24 mouse cellular contexts compared by ENCODE assay signal in the genomic region with DNA sequence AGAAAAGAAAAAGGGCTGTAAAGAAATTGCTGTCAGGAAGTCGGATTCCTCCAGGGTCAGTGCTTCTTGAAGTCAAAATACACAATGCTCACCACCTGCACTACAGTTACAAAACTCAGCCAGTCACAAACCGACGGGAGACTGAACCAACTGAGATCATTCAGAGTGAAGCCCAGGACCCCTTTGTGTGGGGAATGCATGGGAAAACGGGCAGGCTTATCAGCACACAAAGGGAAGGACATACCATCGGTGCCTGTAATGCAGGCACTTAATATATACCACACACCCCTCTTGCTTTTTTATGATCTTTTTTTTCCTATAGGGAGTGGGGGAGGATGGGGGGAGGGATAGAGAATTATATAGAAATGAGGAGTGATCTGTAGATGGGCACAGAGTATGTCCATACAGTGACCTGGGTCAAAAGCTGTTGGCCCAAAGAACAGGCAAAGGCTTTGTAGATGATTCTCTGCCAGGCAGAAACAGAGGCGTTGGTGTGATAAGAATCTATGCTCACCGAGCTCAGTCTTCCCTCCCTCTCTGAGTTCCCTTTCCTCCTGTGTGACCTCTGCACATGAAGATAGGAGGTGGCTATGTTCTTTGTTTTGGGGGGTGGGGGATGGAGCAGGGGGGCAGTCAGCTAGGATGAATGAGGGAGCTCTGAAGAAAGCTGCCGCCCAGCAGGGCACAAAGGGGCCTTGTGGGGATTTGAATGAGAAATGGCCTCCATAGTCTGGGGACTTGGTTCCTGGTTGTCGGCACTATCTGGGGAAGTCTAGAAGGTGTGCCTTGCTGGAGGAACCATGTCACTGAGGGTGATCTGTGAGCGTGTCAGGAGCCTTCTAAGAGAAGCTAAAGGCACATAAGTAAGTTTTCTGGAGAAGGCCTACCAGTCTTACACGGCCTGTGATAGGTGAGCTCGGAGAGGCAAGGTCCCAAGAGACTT. TPM values are rescaled to one million over a fixed set of nuclear protein-coding genes. Genes with fewer than 3 reads are reported as not detected.
DNase-seq lines count a peak whose midpoint lies in the region; ATAC-seq lines count a peak whose summit lies in the region.
"Had no signal": no experiment of that assay in that cellular context is flagged by ENCODE, and none has a peak within 500 bp of the region (broad histone marks: within the 10 kb centered on the region; RNA-seq: fewer than 3 reads in every experiment).

No protein-coding gene starts in this region.

- DNase-seq in forebrain, embryonic 11.5 days (ENCODE audit: low spot score): no peak
- peak; percentile 17 for DNase-seq in retina, postnatal 1 day
- no peak for DNase-seq in retina, embryonic 14.5 days (ENCODE audit: low spot score)
- peak; percentile 19 for DNase-seq in embryonic facial prominence, embryonic 11.5 days (ENCODE audit: low spot score)
- DNase-seq in kidney, postnatal 10 days: no peak
- DNase-seq: adrenal gland, adult 2 months; cerebellum, adult 9-10 months; gastrocnemius, postnatal 14 days; kidney, adult 9 months; kidney, postnatal 36 days; liver, embryonic 13.5 days; lung, embryonic 14.5 days; lung, postnatal 36 days; right cerebral cortex, adult 18-20 months; thymus, postnatal 14 days had no signal

- H3K27ac ChIP-seq in forebrain, embryonic 11.5 days (ENCODE audit: low read depth, low read length): peak overlapping the region; percentile 12; the same call in 1 of the 2 replicates
- H3K27ac ChIP-seq in forebrain, embryonic 16.5 days (ENCODE audit: low read length): no peak overlapping the region
- H3K27ac ChIP-seq in embryonic facial prominence, embryonic 11.5 days (replicated peaks; ENCODE audit: low read depth, low read length): no peak overlapping the region
- no peak overlapping the region for H3K27ac ChIP-seq in liver, embryonic 12.5 days
- H3K27ac ChIP-seq: hindbrain, embryonic 15.5 days; intestine, embryonic 15.5 days; limb, embryonic 12.5 days; liver, embryonic 13.5 days had no signal

- H3K27me3 ChIP-seq in forebrain, embryonic 11.5 days (ENCODE audit: control insufficient read depth, insufficient read depth, low read length): no peaks in the 10 kb centered on the region
- H3K27me3 ChIP-seq in forebrain, embryonic 16.5 days (replicated peaks; ENCODE audit: control insufficient read depth, insufficient read depth, low read length): no peaks in the 10 kb centered on the region
- H3K27me3 ChIP-seq in embryonic facial prominence, embryonic 11.5 days (ENCODE audit: control insufficient read depth, insufficient read depth, low read length): no peaks in the 10 kb centered on the region
- H3K27me3 ChIP-seq in liver, embryonic 12.5 days (replicated peaks): no peaks in the 10 kb centered on the region
- H3K27me3 ChIP-seq: hindbrain, embryonic 15.5 days; intestine, embryonic 15.5 days; limb, embryonic 12.5 days; liver, embryonic 13.5 days had no signal

- no peaks in the 10 kb centered on the region for H3K9me3 ChIP-seq in forebrain, embryonic 11.5 days (ENCODE audit: control insufficient read depth, low read length)
- H3K9me3 ChIP-seq in forebrain, embryonic 16.5 days (ENCODE audit: control insufficient read depth, low read length): no peaks in the 10 kb centered on the region
- no peaks in the 10 kb centered on the region for H3K9me3 ChIP-seq in embryonic facial prominence, embryonic 11.5 days (replicated peaks; ENCODE audit: control insufficient read depth, low read length)
- no peaks in the 10 kb centered on the region for H3K9me3 ChIP-seq in liver, embryonic 12.5 days (replicated peaks)
- H3K9me3 ChIP-seq: hindbrain, embryonic 15.5 days; intestine, embryonic 15.5 days; liver, embryonic 13.5 days had no signal

- H3K4me3 ChIP-seq in forebrain, embryonic 11.5 days (ENCODE audit: low read depth, low read length): no peak overlapping the region
- H3K4me3 ChIP-seq in forebrain, embryonic 16.5 days (replicated peaks; ENCODE audit: low read length): no peak overlapping the region
- H3K4me3 ChIP-seq in embryonic facial prominence, embryonic 11.5 days (ENCODE audit: low read depth, low read length): no peak overlapping the region
- no peak overlapping the region for H3K4me3 ChIP-seq in liver, embryonic 12.5 days
- H3K4me3 ChIP-seq: hindbrain, embryonic 15.5 days; intestine, embryonic 15.5 days; limb, embryonic 12.5 days; liver, embryonic 13.5 days; myocyte had no signal

- no peak overlapping the region; the same call in 1 of the 2 replicates for H3K9ac ChIP-seq in forebrain, embryonic 11.5 days (ENCODE audit: low read length)
- no peak overlapping the region for H3K9ac ChIP-seq in forebrain, embryonic 16.5 days (replicated peaks; ENCODE audit: low read depth, low read length)
- no peak overlapping the region for H3K9ac ChIP-seq in embryonic facial prominence, embryonic 11.5 days (replicated peaks; ENCODE audit: low read length)
- no peak overlapping the region for H3K9ac ChIP-seq in liver, embryonic 12.5 days
- H3K9ac ChIP-seq: hindbrain, embryonic 15.5 days; intestine, embryonic 15.5 days; limb, embryonic 12.5 days; liver, embryonic 13.5 days; lung, embryonic 14.5 days had no signal

- 20% methylated on average over 12 of the region's 12 CpGs for WGBS in forebrain, embryonic 11.5 days
- 18% methylated on average over 12 of the region's 12 CpGs for WGBS in forebrain, embryonic 16.5 days
- 23% methylated on average over 12 of the region's 12 CpGs for WGBS in embryonic facial prominence, embryonic 11.5 days
- 33% methylated on average over 12 of the region's 12 CpGs for WGBS in liver, embryonic 12.5 days (ENCODE audit: insufficient replicate concordance)

- H3K36me3 ChIP-seq in forebrain, embryonic 11.5 days (ENCODE audit: control insufficient read depth, insufficient read depth, low read length): no peaks in the 10 kb centered on the region
- no peaks in the 10 kb centered on the region for H3K36me3 ChIP-seq in forebrain, embryonic 16.5 days (ENCODE audit: control insufficient read depth, insufficient read depth)
- no peaks in the 10 kb centered on the region for H3K36me3 ChIP-seq in embryonic facial prominence, embryonic 11.5 days (replicated peaks; ENCODE audit: control insufficient read depth, insufficient read depth, low read depth, low read length)
- H3K36me3 ChIP-seq in liver, embryonic 12.5 days: no peaks in the 10 kb centered on the region
- H3K36me3 ChIP-seq: hindbrain, embryonic 15.5 days; intestine, embryonic 15.5 days; limb, embryonic 12.5 days; liver, embryonic 13.5 days had no signal

- H3K4me2 ChIP-seq in forebrain, embryonic 11.5 days (ENCODE audit: low read depth, low read length, severe bottlenecking): no peak overlapping the region
- no peak overlapping the region for H3K4me2 ChIP-seq in forebrain, embryonic 16.5 days (ENCODE audit: low read length)
- no peak overlapping the region for H3K4me2 ChIP-seq in embryonic facial prominence, embryonic 11.5 days (ENCODE audit: low read depth, low read length)
- H3K4me2 ChIP-seq in liver, embryonic 12.5 days: no peak overlapping the region
- H3K4me2 ChIP-seq: hindbrain, embryonic 15.5 days; intestine, embryonic 15.5 days; limb, embryonic 12.5 days; liver, embryonic 13.5 days; lung, embryonic 14.5 days had no signal

- ATAC-seq in forebrain, embryonic 11.5 days (replicated peaks; ENCODE audit: low FRiP score): no peak
- ATAC-seq in forebrain, embryonic 16.5 days: no peak
- no peak for ATAC-seq in embryonic facial prominence, embryonic 11.5 days (replicated peaks; ENCODE audit: insufficient number of reproducible peaks, low FRiP score, low TSS enrichment, low read depth)
- ATAC-seq in liver, embryonic 12.5 days: no peak
- ATAC-seq: forebrain, embryonic 14.5 days; intestine, embryonic 15.5 days had no signal

- H3K4me1 ChIP-seq in forebrain, embryonic 11.5 days (replicated peaks; ENCODE audit: control insufficient read depth, insufficient read depth, low read length): peaks cover 8% of the 10 kb centered on the region; the same call in 1 of the 2 replicates
- peaks cover 8% of the 10 kb centered on the region; the same call in 1 of the 2 replicates for H3K4me1 ChIP-seq in forebrain, embryonic 16.5 days (replicated peaks; ENCODE audit: control insufficient read depth, insufficient read depth, low read length)
- H3K4me1 ChIP-seq in embryonic facial prominence, embryonic 11.5 days (ENCODE audit: control insufficient read depth, insufficient read depth, low read length): no peaks in the 10 kb centered on the region
- H3K4me1 ChIP-seq in liver, embryonic 12.5 days: no peaks in the 10 kb centered on the region
- H3K4me1 ChIP-seq: intestine, embryonic 15.5 days; limb, embryonic 12.5 days; liver, embryonic 13.5 days had no signal

RNA-seq across cellular contexts. Expression of a gene that starts 13.8 kb away (rescaled TPM):
- not detected in 2 replicates for polyA plus RNA-seq in forebrain, embryonic 11.5 days (2014; fragmentation: Nextera tagmentation; extraction: Ambion mirVana)
- not detected in 2 replicates for polyA plus RNA-seq in forebrain, embryonic 16.5 days (2015; fragmentation: Nextera tagmentation; extraction: Ambion mirVana)
- not detected in 2 replicates for polyA plus RNA-seq in embryonic facial prominence, embryonic 11.5 days (2014; fragmentation: Nextera tagmentation; extraction: Ambion mirVana)
- polyA plus RNA-seq in liver, embryonic 12.5 days (2016; fragmentation: Nextera tagmentation; extraction: Ambion mirVana): 0.07 TPM in 1 of 2 replicates, not detected in the other
- polyA plus RNA-seq: cortical plate, adult 2 months; forebrain, embryonic 14.5 days; heart, postnatal 0 days; hindbrain, embryonic 15.5 days; intestine, embryonic 15.5 days; limb, embryonic 12.5 days; liver, embryonic 13.5 days; lung, embryonic 14.5 days; myocyte had no signal

RNA-seq across cellular contexts. Expression of a gene that starts 30.9 kb away (rescaled TPM):
- polyA plus RNA-seq in forebrain, embryonic 11.5 days (2014; fragmentation: Nextera tagmentation; extraction: Ambion mirVana): 1.6 and 2.0 TPM in 2 replicates
- 5.1 and 5.3 TPM in 2 replicates for polyA plus RNA-seq in forebrain, embryonic 16.5 days (2015; fragmentation: Nextera tagmentation; extraction: Ambion mirVana)
- 0.79 and 0.91 TPM in 2 replicates for polyA plus RNA-seq in embryonic facial prominence, embryonic 11.5 days (2014; fragmentation: Nextera tagmentation; extraction: Ambion mirVana)
- 1.4 and 1.5 TPM in 2 replicates for polyA plus RNA-seq in liver, embryonic 12.5 days (2016; fragmentation: Nextera tagmentation; extraction: Ambion mirVana)

RNA-seq across cellular contexts. Expression of a gene that starts 31.2 kb away (rescaled TPM):
- 9.7 and 11.8 TPM in 2 replicates for polyA plus RNA-seq in forebrain, embryonic 11.5 days (2014; fragmentation: Nextera tagmentation; extraction: Ambion mirVana)
- 80.6 and 92.7 TPM in 2 replicates for polyA plus RNA-seq in forebrain, embryonic 16.5 days (2015; fragmentation: Nextera tagmentation; extraction: Ambion mirVana)
- polyA plus RNA-seq in embryonic facial prominence, embryonic 11.5 days (2014; fragmentation: Nextera tagmentation; extraction: Ambion mirVana): 5.7 and 7.4 TPM in 2 replicates
- 0.14 and 0.18 TPM in 2 replicates for polyA plus RNA-seq in liver, embryonic 12.5 days (2016; fragmentation: Nextera tagmentation; extraction: Ambion mirVana)
- polyA plus RNA-seq: myocyte had no signal

RNA-seq across cellular contexts. Expression of a gene that starts 55.3 kb away (rescaled TPM):
- 78.8 and 83.0 TPM in 2 replicates for polyA plus RNA-seq in forebrain, embryonic 11.5 days (2014; fragmentation: Nextera tagmentation; extraction: Ambion mirVana)
- polyA plus RNA-seq in forebrain, embryonic 16.5 days (2015; fragmentation: Nextera tagmentation; extraction: Ambion mirVana): 88.5 and 91.8 TPM in 2 replicates
- polyA plus RNA-seq in embryonic facial prominence, embryonic 11.5 days (2014; fragmentation: Nextera tagmentation; extraction: Ambion mirVana): 84.3 and 85.7 TPM in 2 replicates
- polyA plus RNA-seq in liver, embryonic 12.5 days (2016; fragmentation: Nextera tagmentation; extraction: Ambion mirVana): 110 and 112 TPM in 2 replicates

Comparison
In these comparisons a context has a peak if more than half of its experiments do, and no peak if none do; other contexts are left out.
1. DNase-seq: peak in retina, postnatal 1 day (single experiment) and embryonic facial prominence, embryonic 11.5 days (single experiment); none in forebrain, embryonic 11.5 days (single experiment), retina, embryonic 14.5 days (single experiment) and kidney, postnatal 10 days (single experiment).